Mouse (Mus musculus): ENCODE data around the gene Mettl17.
A peak's percentile ranks its signal among the peaks of the same experiment; 100 is the strongest.

DNA sequence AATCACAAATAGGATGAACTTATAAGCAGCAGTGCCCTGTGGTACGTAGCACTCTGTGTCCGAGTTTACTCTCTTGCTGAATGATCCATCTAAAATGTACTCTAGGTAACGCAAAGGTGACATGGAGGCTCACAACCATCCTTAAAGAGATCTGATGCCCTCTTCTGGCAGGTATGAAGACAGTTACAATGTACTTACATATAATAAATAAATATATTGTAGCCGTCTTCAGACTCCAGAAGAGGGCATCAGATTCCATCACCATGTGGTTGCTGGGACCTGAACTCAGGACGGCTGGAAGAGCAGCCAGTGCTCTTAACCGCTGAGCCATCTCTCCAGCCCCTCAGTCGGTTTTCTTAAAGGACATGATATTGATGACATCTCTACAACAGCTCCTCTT is 20.1 kb downstream of the Mettl17 start:
- TF ChIP-seq CTCF (IDR thresholded peaks at IDR 0.05), result peak; percentile 58
- no peak for TF ChIP-seq EP300 (IDR thresholded peaks at IDR 0.05; ENCODE audit: insufficient read depth, low read depth, low read length)
- no peak for TF ChIP-seq POLR2A (IDR thresholded peaks at IDR 0.05; ENCODE audit: insufficient read depth, low read depth, low read length)
